Comparison of ENCODE assay signal across 11 mouse cellular contexts in genomic region chr6:39787783-39788182, GRCm38 (mm10). TPM values are rescaled to one million over a fixed set of nuclear protein-coding genes. Genes with fewer than 3 reads are reported as not detected.
DNase-seq lines count a peak whose midpoint lies in the region; ATAC-seq and TF ChIP-seq lines count a peak whose summit lies in the region.
"Had no signal": no experiment of that assay in that cellular context is flagged by ENCODE, and none has a peak within 500 bp of the region (broad histone marks: within the 10 kb centered on the region; RNA-seq: fewer than 3 reads in every experiment).

No protein-coding gene starts in this region.

- no peak for TF ChIP-seq CTCF in thymus, adult 2 months (IDR thresholded peaks at IDR 0.05; ENCODE audit: borderline replicate concordance, control insufficient read depth, extremely low read depth, insufficient read depth, low read length, poor library complexity)

- H3K27ac ChIP-seq in heart, embryonic 10.5 days = no peak overlapping the region
- no peak overlapping the region for H3K27ac ChIP-seq in neural tube, embryonic 15.5 days (replicated peaks)
- H3K27ac ChIP-seq in limb, embryonic 12.5 days = no peak overlapping the region
- H3K27ac ChIP-seq in thymus, adult 2 months (ENCODE audit: control insufficient read depth, insufficient read depth, low read length) = no peak overlapping the region
- H3K27ac ChIP-seq: liver, embryonic 14.5 days had no signal

- H3K4me1 ChIP-seq in heart, embryonic 10.5 days = 0 out of 2 replicates have a peak, but pooled peaks cover 5% of the 10 kb centered on the region
- peaks cover 3% of the 10 kb centered on the region; the same call in 1 of the 2 replicates for H3K4me1 ChIP-seq in neural tube, embryonic 15.5 days
- H3K4me1 ChIP-seq in limb, embryonic 12.5 days (replicated peaks) = peaks cover 6% of the 10 kb centered on the region
- H3K4me1 ChIP-seq in thymus, adult 2 months (replicated peaks; ENCODE audit: control insufficient read depth, insufficient read depth, low read length) = no peaks in the 10 kb centered on the region

- no peak overlapping the region for H3K9ac ChIP-seq in neural tube, embryonic 15.5 days (replicated peaks)
- no peak overlapping the region for H3K9ac ChIP-seq in limb, embryonic 12.5 days (replicated peaks)
- H3K9ac ChIP-seq: liver, embryonic 14.5 days had no signal

- no peak for TF ChIP-seq POLR2A in thymus, adult 2 months (IDR thresholded peaks at IDR 0.05; ENCODE audit: control insufficient read depth, extremely low read depth, insufficient read depth, low read length, poor library complexity)

- ATAC-seq in neural tube, embryonic 15.5 days (ENCODE audit: low FRiP score) = no peak
- no peak for ATAC-seq in limb, embryonic 12.5 days (ENCODE audit: insufficient number of reproducible peaks, insufficient read depth, low FRiP score, low TSS enrichment, low read depth)

- no peaks in the 10 kb centered on the region for H3K9me3 ChIP-seq in heart, embryonic 10.5 days
- no peaks in the 10 kb centered on the region for H3K9me3 ChIP-seq in neural tube, embryonic 15.5 days (replicated peaks)
- H3K9me3 ChIP-seq in limb, embryonic 12.5 days = no peaks in the 10 kb centered on the region
- H3K9me3 ChIP-seq: megakaryocyte, embryonic 14.5 days had no signal

- no peaks in the 10 kb centered on the region for H3K36me3 ChIP-seq in heart, embryonic 10.5 days
- no peaks in the 10 kb centered on the region for H3K36me3 ChIP-seq in neural tube, embryonic 15.5 days
- H3K36me3 ChIP-seq in limb, embryonic 12.5 days = no peaks in the 10 kb centered on the region
- H3K36me3 ChIP-seq in thymus, adult 2 months (ENCODE audit: control insufficient read depth, insufficient read depth, low read length) = no peaks in the 10 kb centered on the region

- H3K27me3 ChIP-seq in heart, embryonic 10.5 days (ENCODE audit: insufficient read depth, poor library complexity, severe bottlenecking) = no peaks in the 10 kb centered on the region
- H3K27me3 ChIP-seq in neural tube, embryonic 15.5 days (replicated peaks) = no peaks in the 10 kb centered on the region
- H3K27me3 ChIP-seq in limb, embryonic 12.5 days = no peaks in the 10 kb centered on the region
- H3K27me3 ChIP-seq in thymus, adult 2 months (ENCODE audit: control insufficient read depth, insufficient read depth, low read length) = no peaks in the 10 kb centered on the region

- WGBS in heart, embryonic 10.5 days = 14% methylated on average over 9 of the region's 9 CpGs
- WGBS in neural tube, embryonic 15.5 days = 21% methylated on average over 9 of the region's 9 CpGs
- 17% methylated on average over 9 of the region's 9 CpGs for WGBS in limb, embryonic 12.5 days
- WGBS in thymus, adult 2 months = 71% methylated on average over 9 of the region's 9 CpGs

- no peak overlapping the region for H3K4me2 ChIP-seq in neural tube, embryonic 15.5 days
- peak overlapping the region; percentile 36 for H3K4me2 ChIP-seq in limb, embryonic 12.5 days

- no peak for DNase-seq in heart, embryonic 10.5 days (ENCODE audit: low spot score)
- DNase-seq in heart, adult 9 months (ENCODE audit: low spot score in 2 of 2) = no peak
- peak; percentile 25 for DNase-seq in neural tube, embryonic 10.5 days (ENCODE audit: extremely low spot score, low spot score)
- DNase-seq in spleen, postnatal 4 days (ENCODE audit: low spot score in 2 of 2) = no peak
- DNase-seq in gastrocnemius, postnatal 10 days = no peak
- no peak for DNase-seq in thymus, adult 2 months
- DNase-seq: kidney, adult 9 months had no signal

- peak overlapping the region; percentile 8; the same call in 1 of the 2 replicates for H3K4me3 ChIP-seq in heart, embryonic 10.5 days
- H3K4me3 ChIP-seq in neural tube, embryonic 15.5 days (replicated peaks) = no peak overlapping the region
- H3K4me3 ChIP-seq in limb, embryonic 12.5 days (replicated peaks) = no peak overlapping the region
- no peak overlapping the region for H3K4me3 ChIP-seq in thymus, adult 2 months (ENCODE audit: control insufficient read depth, insufficient read depth, low read length)
- H3K4me3 ChIP-seq: megakaryocyte, embryonic 14.5 days had no signal

RNA-seq across cellular contexts. Expression of gene Mrps33, which starts 23.0 kb away (rescaled TPM):
- polyA plus RNA-seq in heart, embryonic 10.5 days (2016; fragmentation: Nextera tagmentation; extraction: Ambion mirVana) = 184 and 206 TPM in 2 replicates
- 170 and 195 TPM in 2 replicates for polyA plus RNA-seq in neural tube, embryonic 15.5 days (2015; fragmentation: Nextera tagmentation; extraction: Ambion mirVana)
- polyA plus RNA-seq in limb, embryonic 12.5 days (2016; fragmentation: Nextera tagmentation; extraction: Ambion mirVana) = 221 and 229 TPM in 2 replicates
- total RNA-seq in gastrocnemius, postnatal 10 days (2021) = 10 to 100 TPM; 57.4 to 61.1 TPM
- polyA plus RNA-seq in thymus, adult 2 months (2012; rRNA removed) = 77.9 and 96.3 TPM in 2 replicates
